Mouse (Mus musculus): Measurements from ENCODE around the gene Fbxl14.

Gene Fbxl14

GRCm38 (mm10) chr6:119472135-119472534 lies 7.3 kb upstream of the Fbxl14 start:
- DNase-seq, result peak; percentile 67 to 76

GRCm38 (mm10) chr6:119472705-119473104 lies 6.8 kb upstream of the Fbxl14 start:
- no peak for DNase-seq

DNA sequence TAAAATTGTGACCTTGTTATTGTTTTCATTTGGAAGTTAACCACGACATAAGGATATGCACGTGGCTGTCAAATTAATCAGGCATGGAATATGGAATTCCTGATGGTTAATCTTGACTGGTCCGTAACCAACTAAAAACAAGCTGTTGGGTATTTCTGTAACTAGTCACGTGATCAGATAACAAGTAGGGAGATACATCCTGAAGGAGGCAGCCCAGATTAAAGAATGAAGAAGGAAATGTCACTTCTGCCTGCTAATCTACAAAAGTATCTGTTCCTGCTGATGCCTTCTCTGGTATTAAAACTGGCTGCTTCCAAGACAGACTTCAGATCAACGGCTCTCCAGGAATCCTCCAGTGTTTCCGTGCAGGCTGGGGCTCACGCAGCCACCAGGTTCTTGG lies 6.0 kb upstream of the Fbxl14 start:
- no peak for DNase-seq

GRCm38 (mm10) chr6:119473992-119474391 lies 5.5 kb upstream of the Fbxl14 start:
- no peak for DNase-seq

DNA sequence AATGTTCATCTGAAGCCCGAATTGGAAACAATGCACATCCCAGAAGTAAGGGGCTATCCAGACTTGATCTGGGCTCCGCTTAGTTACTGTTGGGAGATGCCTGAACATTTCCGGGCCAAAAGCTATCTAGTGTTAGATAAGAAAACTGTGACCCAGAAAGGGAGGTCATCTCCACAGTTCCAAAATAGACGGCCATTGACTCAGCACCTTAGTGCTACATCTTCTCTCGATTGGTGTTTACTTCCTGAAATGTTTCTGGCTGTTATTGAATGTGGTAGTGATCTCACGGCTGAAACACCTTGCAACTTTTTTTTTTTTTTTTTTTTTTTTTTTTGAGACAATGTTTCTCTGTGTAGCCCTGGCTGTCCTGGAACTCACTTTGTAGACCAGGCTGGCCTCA lies 3.5 kb upstream of the Fbxl14 start:
- DNase-seq, result no peak

DNA sequence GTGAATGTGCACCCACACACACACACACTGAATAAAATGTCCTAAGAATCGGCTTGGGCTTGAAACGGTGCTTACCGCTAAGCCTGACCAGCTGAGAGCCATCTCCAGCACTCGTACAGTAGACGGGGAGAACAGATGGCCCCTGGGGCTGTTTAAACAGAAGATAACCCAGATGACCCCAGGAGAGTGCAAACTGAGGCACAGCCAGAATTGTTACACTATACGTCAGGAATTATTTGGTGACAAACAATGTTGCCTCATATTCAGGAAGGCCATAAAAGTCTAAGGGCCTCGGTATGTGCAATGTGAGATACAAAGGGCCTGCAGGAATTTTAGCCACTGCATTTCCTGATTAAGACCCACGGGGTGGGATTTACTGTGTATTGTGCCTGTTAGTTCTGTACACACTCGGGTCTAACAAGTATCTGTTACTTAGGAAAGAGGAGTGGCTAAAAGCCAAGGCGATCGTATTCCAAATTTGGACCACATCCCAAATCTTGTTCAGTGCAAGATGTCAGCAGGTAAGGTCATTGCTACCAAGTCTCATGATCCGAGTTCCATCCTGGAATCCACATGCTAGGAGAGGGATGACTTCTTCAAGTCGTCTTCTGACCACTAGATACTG lies 1.7 kb upstream of the Fbxl14 start:
- no peak for DNase-seq

GRCm38 (mm10) chr6:119478560-119479342 lies 717 bp upstream of the Fbxl14 start:
- peak; percentile 83 to 90 for DNase-seq

DNA sequence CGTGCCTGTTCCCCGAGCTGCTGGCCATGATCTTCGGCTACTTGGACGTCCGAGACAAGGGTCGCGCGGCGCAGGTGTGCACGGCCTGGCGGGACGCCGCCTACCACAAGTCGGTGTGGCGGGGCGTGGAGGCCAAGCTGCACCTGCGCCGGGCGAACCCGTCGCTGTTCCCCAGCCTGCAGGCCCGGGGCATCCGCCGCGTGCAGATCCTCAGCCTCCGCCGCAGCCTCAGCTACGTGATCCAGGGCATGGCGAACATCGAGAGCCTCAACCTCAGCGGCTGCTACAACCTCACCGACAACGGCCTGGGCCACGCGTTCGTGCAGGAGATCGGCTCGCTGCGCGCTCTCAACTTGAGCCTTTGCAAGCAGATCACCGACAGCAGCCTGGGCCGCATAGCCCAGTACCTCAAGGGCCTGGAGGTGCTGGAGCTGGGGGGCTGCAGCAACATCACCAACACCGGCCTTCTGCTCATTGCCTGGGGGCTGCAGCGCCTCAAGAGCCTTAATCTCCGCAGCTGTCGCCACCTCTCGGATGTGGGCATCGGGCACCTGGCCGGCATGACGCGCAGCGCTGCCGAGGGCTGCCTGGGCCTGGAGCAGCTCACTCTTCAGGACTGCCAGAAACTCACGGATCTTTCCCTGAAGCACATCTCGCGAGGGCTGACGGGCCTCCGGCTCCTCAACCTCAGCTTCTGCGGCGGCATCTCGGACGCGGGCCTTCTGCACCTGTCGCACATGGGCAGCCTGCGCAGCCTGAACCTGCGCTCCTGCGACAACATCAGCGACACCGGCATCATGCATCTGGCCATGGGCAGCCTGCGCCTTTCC lies 623 bp downstream of the Fbxl14 start:
- peak; percentile 49 to 76 for DNase-seq

DNA sequence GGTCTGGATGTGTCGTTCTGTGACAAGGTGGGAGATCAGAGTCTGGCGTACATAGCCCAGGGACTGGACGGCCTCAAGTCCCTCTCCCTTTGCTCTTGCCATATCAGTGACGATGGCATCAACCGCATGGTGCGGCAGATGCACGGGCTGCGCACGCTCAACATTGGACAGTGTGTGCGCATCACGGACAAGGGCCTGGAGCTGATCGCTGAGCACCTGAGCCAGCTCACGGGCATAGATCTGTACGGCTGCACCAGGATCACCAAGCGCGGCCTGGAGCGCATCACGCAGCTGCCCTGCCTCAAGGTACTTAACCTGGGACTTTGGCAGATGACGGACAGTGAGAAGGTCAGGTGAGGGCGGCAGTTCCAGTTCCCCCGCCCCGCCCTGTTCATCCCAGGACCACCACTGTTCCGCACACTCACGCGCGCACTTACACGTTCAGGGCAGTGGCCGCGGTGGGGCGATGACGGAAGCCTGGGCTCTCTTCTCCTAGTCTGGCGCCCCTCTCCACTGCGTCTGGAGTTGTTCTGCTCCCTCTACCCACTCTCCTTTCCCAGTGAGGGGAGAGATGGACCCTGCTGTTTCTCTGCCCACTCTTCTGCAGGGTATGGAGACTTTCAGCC lies 1.4 kb downstream of the Fbxl14 start:
- DNase-seq, result peak in 1 of 2 experiments; percentile 37

DNA sequence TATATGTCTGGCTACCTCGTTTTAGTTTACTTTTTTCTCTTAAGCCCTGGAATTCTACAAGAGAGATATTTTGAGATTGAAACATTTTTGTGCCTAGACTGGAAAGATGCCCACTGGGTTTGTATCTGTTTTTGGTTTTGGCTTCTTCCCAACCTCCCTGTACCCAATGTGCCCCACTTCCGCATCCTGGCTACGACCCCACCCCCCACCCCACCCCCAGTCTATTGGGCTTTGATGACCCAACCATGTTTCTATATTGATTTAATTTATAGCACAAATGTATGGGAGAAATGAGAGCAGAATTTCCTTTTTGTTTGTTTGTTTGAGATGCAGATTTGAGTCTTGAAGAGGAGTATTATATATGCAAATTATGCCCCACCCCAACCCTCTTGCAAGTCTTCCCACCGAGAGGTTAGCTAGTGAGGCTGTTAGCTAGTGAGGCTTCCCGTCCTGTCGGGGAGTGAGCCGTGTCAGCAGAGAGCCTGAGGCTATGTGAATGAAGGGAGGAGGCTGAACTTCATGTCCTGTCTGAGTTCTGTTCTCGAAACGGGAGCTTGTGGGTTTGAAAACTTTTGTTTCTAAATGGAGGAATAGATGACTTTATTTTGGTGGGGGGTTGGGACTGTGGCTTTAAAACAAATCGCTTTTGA lies 2.4 kb downstream of the Fbxl14 start:
- DNase-seq, result peak; percentile 23 to 28

- peak; percentile 56 to 60 for DNase-seq
These were observed 3.6 kb downstream of the Fbxl14 start for GRCm38 (mm10) chr6:119482958-119483600.

DNA sequence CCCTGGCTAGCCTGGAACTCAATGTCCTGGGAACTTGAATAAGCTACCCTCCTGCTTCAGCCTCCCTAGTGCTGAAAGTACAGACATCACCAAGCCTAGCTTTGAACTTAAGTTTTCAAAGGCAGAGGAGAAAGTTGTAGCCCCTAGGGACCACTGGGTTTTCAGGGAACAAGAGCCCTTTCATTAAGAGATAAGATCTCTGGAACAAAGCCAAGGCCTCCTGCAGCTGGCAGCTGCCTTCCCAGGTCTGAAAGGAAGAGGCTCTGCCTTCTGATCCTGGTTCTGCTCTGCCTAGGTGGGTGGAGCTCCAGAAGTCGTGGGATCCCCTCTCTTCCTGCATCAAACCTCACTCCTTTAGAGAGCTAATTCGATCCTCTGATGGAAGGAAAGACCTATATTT lies 6.0 kb downstream of the Fbxl14 start:
- no peak for DNase-seq

DNA sequence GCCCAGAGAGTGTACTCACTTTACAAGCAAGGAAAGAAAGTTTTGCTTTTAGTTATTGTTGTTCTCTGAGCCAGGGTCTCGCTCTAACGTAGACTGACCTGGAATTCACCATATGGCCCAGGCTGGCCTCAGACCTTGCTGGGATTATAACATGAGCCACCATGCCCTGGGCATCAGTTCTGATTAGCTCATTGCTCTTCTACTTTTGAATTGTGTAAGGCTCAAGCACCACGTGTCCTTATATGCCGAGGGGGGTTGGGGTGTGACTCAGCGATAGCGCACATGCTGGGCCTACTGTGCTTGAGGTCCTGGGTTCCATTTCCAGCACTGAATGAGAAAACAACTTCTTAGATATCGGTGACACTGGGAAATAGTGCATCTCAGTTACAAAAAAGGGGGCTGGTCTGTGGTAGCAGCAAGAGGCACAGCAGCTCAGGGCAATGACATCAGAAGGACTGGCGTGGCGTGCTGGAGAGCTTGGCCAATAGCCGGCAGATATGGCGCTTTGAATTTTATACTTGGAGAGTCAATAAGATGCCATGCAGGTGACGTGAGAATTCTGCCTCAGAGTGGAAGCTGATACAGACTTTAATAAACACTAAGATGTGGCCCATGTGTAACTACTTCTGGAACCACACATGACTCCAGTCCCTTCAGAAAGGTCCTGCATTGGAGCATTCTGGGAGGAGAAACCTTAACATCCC lies 7.1 kb downstream of the Fbxl14 start:
- DNase-seq, result no peak

GRCm38 (mm10) chr6:119487085-119487458 lies 7.6 kb downstream of the Fbxl14 start:
- no peak for DNase-seq

DNA sequence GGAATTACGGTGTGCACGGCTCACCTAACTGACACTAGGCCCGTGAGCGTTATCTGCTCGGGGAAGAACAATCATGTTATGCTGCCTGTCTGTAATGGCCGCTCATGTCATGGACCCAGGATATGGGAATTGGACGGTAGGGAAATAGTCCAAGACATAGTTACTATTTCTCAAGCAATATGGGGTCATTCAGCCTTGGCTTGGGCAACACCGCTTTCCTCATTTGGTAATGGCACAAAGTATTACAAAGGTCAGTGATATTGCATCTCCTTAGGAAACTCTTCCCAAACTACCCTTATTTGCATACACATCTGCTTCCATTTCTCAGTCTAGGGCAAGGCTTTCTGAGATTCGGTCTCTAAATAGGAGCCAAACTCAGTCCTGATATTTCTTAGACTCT lies 8.2 kb downstream of the Fbxl14 start:
- no peak for DNase-seq

DNA sequence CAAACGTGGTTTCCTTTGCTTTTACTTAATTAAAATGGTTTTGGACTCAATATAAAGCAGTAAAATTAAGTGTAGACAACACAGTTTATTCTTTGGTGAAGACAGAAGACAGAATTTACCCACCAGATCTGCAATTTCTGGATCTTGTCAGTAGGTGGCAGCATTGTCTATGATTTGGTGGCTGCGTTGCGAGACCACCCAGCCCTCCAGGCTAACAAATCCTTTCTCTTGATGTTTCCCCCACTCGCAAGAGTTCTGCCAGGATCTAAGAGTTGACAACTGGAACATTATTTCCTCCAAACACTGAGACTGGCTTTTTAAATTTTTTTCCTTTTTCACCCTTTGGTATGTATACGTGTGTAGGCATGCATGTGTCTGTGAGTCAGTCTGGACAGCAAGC lies 10.3 kb downstream of the Fbxl14 start:
- DNase-seq, result peak; percentile 28 to 51

DNA sequence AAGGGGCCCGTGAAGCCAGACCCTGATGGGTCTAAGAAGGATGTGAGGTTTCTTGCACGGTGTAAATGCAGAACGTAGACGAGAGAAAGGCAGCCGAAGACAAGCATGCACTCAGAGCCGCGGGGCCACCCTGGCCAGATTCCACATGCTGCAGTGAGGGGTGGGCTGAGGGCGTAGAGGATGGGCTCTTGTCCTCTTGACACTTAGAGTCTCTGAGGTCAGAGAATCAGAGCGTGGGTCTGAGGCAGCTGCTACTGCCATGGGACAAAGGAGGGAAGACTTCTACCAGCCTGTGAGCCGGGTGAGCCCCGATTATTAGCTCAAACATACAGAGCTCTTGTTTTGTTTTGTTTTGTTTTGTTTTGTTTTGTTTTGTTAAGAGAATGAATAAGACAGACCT lies 11.1 kb downstream of the Fbxl14 start:
- no peak for DNase-seq

DNA sequence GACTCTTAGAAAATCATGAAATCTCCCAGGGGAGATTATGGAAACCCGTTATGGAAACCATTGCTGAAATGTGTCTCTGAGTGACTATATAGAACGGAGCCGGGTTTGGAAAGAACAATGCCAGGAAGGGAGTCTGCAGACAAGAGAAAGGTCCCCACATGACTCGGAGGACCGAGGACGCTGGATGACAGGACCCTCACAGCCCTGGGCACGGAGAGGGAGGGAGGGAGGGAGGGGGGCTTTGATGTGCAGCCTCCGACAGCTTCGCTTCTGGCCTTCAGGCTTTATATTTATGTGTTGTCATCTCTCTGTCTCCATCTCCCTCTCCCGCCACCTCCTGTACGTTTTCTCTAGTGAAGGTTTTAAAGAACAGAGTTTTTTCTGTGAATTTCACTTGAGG lies 11.5 kb downstream of the Fbxl14 start:
- DNase-seq, result no peak

- no peak for DNase-seq
These were observed 12.6 kb downstream of the Fbxl14 start for GRCm38 (mm10) chr6:119491997-119492629.

DNA sequence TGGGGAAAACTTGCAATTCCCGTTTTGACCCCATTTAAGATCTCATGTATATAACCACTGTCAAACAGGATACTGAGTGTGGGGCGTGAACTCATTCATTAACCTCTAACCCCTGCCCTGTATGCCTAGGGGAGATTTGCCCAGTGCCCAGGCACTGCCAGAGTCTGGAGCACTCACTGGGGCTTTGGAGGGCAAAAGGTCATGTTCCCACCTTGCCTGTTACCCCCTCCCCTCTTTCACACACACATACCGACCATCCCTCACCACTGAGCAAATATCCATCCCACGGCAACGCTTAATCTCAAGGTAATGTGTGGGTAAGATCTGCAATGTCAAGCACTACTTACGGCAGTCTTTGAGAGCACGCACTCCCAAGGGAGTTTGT lies 13.2 kb downstream of the Fbxl14 start:
- DNase-seq, result no peak

- DNase-seq, result peak in 1 of 2 experiments; percentile 29
These were observed 19.8 kb downstream of the Fbxl14 start for GRCm38 (mm10) chr6:119499271-119499670.

All from cerebellum, adult 18-20 months (tissue).